Mouse (Mus musculus) limb, embryonic 11.5 days (tissue): ENCODE data around the gene Rftn2. TPM values are rescaled to one million over a fixed set of nuclear protein-coding genes. Genes with fewer than 3 reads are reported as not detected.
A peak's percentile ranks its signal among the peaks of the same experiment; 100 is the strongest.

ENCODE experiments used
- ATAC-seq: fragments of 200-750 bp; cut with Nextera tagmentation; 2 replicates; pipeline ENCODE4 v1.8.0; 2017; ENCODE audit warnings: low read depth; ENCODE audit not compliant: insufficient number of reproducible peaks, low FRiP score, low TSS enrichment
- DNase-seq: peaks from one replicate; pipeline ENCODE4 v3.0.0-alpha.2; 2015; ENCODE audit warnings: low spot score
- H3K27ac ChIP-seq: fragments of 300-500 bp; sonication (generic); replicated peaks from 2 replicates; pipeline ENCODE4 v1.5.1; 2014; ENCODE audit warnings: low read depth, mild to moderate bottlenecking, low read length
- H3K27me3 ChIP-seq: fragments of 300-500 bp; sonication (generic); 2 replicates; pipeline ENCODE4 v1.6.1; 2014; ENCODE audit warnings: mild to moderate bottlenecking, low read length, mixed read lengths; ENCODE audit not compliant: control insufficient read depth, insufficient read depth
- H3K36me3 ChIP-seq: fragments of 300-500 bp; sonication (generic); 2 replicates; pipeline ENCODE4 v1.6.1; 2014; ENCODE audit warnings: mild to moderate bottlenecking, low read length, moderate library complexity, mixed read lengths; ENCODE audit not compliant: control insufficient read depth, insufficient read depth
- H3K4me1 ChIP-seq: fragments of 300-500 bp; sonication (generic); 2 replicates; pipeline ENCODE4 v1.6.1; 2014; ENCODE audit warnings: low read length, mixed read lengths; ENCODE audit not compliant: control insufficient read depth, insufficient read depth
- H3K4me2 ChIP-seq: fragments of 300-500 bp; sonication (generic); 2 replicates; pipeline ENCODE4 v1.6.1; 2014; ENCODE audit warnings: low read depth, mild to moderate bottlenecking, moderate library complexity; ENCODE audit not compliant: severe bottlenecking
- H3K4me3 ChIP-seq: fragments of 300-500 bp; sonication (generic); 2 replicates; pipeline ENCODE4 v1.5.1; 2014; ENCODE audit warnings: low read depth, low read length
- H3K9ac ChIP-seq: fragments of 300-500 bp; sonication (generic); 2 replicates; pipeline ENCODE4 v1.6.1; 2014; ENCODE audit warnings: mild to moderate bottlenecking, low read length
- H3K9me3 ChIP-seq: fragments of 300-500 bp; sonication (generic); 2 replicates; pipeline ENCODE4 v1.6.1; 2016; ENCODE audit warnings: low read length; ENCODE audit not compliant: control insufficient read depth
- WGBS: fragments of 180-500 bp; shearing (Covaris S2); extraction: QIAGEN DNeasy Blood & Tissue Kit; methylation state at CpG from one replicate; pipeline ENCODE4 v1.1.7; 2014; 5-methylcytosine and 5-hydroxymethylcytosine counted together
- polyA plus RNA-seq: library from polyadenylated mRNA; unstranded; fragments of >200 nt; fragmentation: Nextera tagmentation; extraction: Ambion mirVana; gene quantifications from 2 replicates; pipeline ENCODE4 v1.2.1, GENCODE M21; 2014

Rftn2 gene
- polyA plus RNA-seq, 1 experiment from 2014 or later = 30.0 TPM

GRCm38 (mm10) chr1:55173720-55174557 lies 52.6 kb downstream of the Rftn2 start:
- DNase-seq (no peak), ATAC-seq (no peak)
- WGBS = 87% methylated on average over 10 of the region's 10 CpGs
- H3K4me1 ChIP-seq = no peaks in the 10 kb centered on the region
- H3K9ac ChIP-seq = no peak overlapping the region
- H3K36me3 ChIP-seq = no peaks in the 10 kb centered on the region; the same call in 1 of the 2 replicates
- no peaks in the 10 kb centered on the region for H3K27me3 ChIP-seq
- no peak overlapping the region for H3K4me2 ChIP-seq
- peaks cover 2% of the 10 kb centered on the region; the same call in 1 of the 2 replicates for H3K9me3 ChIP-seq
- H3K4me3 ChIP-seq = no peak overlapping the region
- no peak overlapping the region for H3K27ac ChIP-seq

GRCm38 (mm10) chr1:55171361-55172325 lies 54.9 kb downstream of the Rftn2 start:
- H3K4me1 ChIP-seq = no peaks in the 10 kb centered on the region
- no peak overlapping the region for H3K4me3 ChIP-seq
- ATAC-seq (no peak), DNase-seq (no peak)
- H3K27me3 ChIP-seq = no peaks in the 10 kb centered on the region
- H3K9ac ChIP-seq = no peak overlapping the region
- no peak overlapping the region for H3K4me2 ChIP-seq
- 73% methylated on average over 22 of the region's 22 CpGs for whole genome bisulfite sequencing
- no peaks in the 10 kb centered on the region; the same call in 1 of the 2 replicates for H3K36me3 ChIP-seq
- peaks cover 2% of the 10 kb centered on the region; the same call in 1 of the 2 replicates for H3K9me3 ChIP-seq
- no peak overlapping the region for H3K27ac ChIP-seq

DNA sequence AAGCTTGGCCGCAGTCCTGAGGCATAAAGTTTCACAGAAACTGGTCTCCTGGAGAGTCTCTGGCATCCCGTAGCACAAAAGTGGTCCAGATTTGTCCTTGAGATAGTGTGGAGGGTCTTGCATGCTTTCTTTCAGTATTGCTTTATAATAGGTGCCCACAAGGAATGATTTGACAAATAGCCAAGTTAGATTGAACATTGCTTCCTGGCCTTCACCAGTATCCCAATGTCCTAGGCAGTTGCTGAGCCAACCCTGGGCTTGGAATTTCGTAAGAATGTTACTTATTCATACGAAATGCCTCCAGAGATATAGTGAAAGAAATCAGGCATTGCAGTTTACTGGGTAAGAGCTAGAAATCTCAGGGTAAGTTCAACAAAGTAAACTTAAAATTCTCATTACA lies 58.0 kb downstream of the Rftn2 start:
- H3K4me2 ChIP-seq = no peak overlapping the region
- no peaks in the 10 kb centered on the region for H3K27me3 ChIP-seq
- DNase-seq (no peak), ATAC-seq (no peak)
- H3K36me3 ChIP-seq = no peaks in the 10 kb centered on the region; the same call in 1 of the 2 replicates
- no peak overlapping the region for H3K27ac ChIP-seq
- H3K4me1 ChIP-seq = no peaks in the 10 kb centered on the region
- no peak overlapping the region for H3K4me3 ChIP-seq
- H3K9me3 ChIP-seq = peaks cover 2% of the 10 kb centered on the region; the same call in 1 of the 2 replicates
- 93% methylated on average over 4 of the region's 4 CpGs for WGBS
- H3K9ac ChIP-seq = no peak overlapping the region

DNA sequence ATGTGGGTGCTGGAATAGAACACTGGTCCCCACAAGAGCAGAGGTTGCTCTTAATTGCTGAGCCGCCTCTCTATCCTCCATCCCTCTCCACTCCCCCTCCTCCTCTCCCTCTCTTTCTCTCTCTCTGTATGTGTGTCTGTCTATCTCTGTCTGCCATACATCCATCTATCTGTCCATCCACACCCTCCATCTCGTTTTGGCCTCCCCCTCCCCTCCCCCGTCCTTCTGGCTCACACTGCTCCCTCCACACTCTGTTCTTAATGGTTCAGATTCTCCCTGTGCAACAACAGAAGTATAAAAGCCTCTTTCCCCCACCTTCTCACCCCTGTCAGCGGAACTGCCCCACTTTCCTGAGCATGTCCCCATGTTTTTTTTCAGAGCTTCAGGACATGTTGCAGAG lies 59.0 kb downstream of the Rftn2 start:
- Histone ChIP-seq H3K27me3 (no peaks in the 10 kb centered on the region), H3K4me3 (no peak overlapping the region), H3K4me2 (no peak overlapping the region), H3K27ac (no peak overlapping the region), H3K4me1 (no peaks in the 10 kb centered on the region), H3K9me3 (peaks cover 2% of the 10 kb centered on the region; the same call in 1 of the 2 replicates), H3K9ac (no peak overlapping the region), H3K36me3 (no peaks in the 10 kb centered on the region; the same call in 1 of the 2 replicates)
- ATAC-seq (no peak), DNase-seq (no peak)
- 81% methylated on average over 4 of the region's 4 CpGs for WGBS

DNA sequence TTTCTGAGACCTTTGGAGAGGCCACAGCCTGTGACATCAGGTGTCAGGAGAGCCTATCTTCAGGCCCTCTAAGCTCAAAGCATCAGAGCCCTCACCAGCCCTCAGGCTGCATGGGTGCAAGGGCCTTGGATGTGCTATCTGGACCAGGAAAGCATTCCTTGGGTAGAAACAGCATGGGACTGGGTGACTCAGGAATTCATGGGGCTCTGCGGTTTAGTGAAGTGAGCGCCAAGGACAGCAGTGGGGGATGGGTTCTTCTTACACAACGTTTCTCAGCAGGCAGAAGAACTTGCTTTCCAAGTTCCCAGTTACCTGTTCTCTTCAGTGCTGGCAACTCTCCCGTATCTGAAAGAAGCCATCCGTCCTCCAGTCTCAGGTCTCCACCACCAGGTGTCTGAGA lies 62.6 kb downstream of the Rftn2 start:
- no peaks in the 10 kb centered on the region for H3K36me3 ChIP-seq
- no peak overlapping the region for H3K4me2 ChIP-seq
- 60% methylated on average over 5 of the region's 5 CpGs for WGBS
- H3K4me3 ChIP-seq = no peak overlapping the region
- no peak for ATAC-seq
- H3K27ac ChIP-seq = no peak overlapping the region
- no peaks in the 10 kb centered on the region for H3K4me1 ChIP-seq
- no peak overlapping the region for H3K9ac ChIP-seq
- no peak for DNase-seq
- no peaks in the 10 kb centered on the region for H3K27me3 ChIP-seq
- H3K9me3 ChIP-seq = no peaks in the 10 kb centered on the region

DNA sequence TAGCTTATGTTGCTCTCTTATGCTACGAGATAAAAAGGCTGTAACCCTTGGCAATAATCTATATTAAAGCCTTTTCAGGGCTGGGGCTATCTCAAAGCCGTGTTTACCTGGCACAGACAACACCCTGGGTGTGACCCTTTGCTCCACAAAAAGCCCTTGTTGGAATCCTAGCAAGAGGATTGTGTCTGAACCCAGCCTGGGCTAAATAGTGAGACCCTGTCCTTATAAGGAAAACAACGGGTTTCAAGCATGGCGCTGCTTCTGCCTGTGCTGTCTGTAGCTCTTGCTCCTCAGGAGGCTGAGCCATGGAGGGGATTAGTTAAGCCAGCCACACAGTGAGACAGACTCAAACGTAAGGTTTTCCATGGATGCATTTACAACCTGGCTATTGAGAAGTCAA lies 63.8 kb downstream of the Rftn2 start:
- DNase-seq (no peak), ATAC-seq (no peak)
- 79% methylated on average over 5 of the region's 5 CpGs for WGBS
- Histone ChIP-seq H3K36me3 (no peaks in the 10 kb centered on the region), H3K9me3 (no peaks in the 10 kb centered on the region), H3K27ac (no peak overlapping the region), H3K4me1 (no peaks in the 10 kb centered on the region), H3K9ac (no peak overlapping the region), H3K4me3 (no peak overlapping the region), H3K4me2 (no peak overlapping the region), H3K27me3 (no peaks in the 10 kb centered on the region)

- H3K4me1 ChIP-seq = no peaks in the 10 kb centered on the region
- DNase-seq (peak; percentile 23), ATAC-seq (0 out of 2 replicates have a peak, but pooled peaks have one; percentile 33)
- H3K36me3 ChIP-seq = 0 out of 2 replicates have a peak, but pooled peaks cover 2% of the 10 kb centered on the region
- H3K9me3 ChIP-seq = no peaks in the 10 kb centered on the region
- 66% methylated on average over 7 of the region's 7 CpGs for WGBS
- H3K4me3 ChIP-seq = no peak overlapping the region
- H3K27ac ChIP-seq = no peak overlapping the region
- H3K27me3 ChIP-seq = no peaks in the 10 kb centered on the region
- no peak overlapping the region for H3K4me2 ChIP-seq
- no peak overlapping the region for H3K9ac ChIP-seq
These were observed 64.7 kb downstream of the Rftn2 start for GRCm38 (mm10) chr1:55161895-55162294.
